Mouse (Mus musculus) adrenal gland (tissue): Measurements from ENCODE around the gene Serpinb8.

ENCODE experiments used
- intact Hi-C: fragments of 180-260 bp; cut with DNase I; formaldehyde crosslinking; loops from one replicate; pipeline ENCODE4 v1.15.1; 2025

Gene Serpinb8

GRCm38 (mm10) chr1:107638459-107638858 is 48.7 kb downstream of the Serpinb8 start:
- intact Hi-C loops, result loop anchor here (10.0 kb wide), 1 partner anchor 1186 kb away; no protein-coding TSS in a partner anchor

DNA sequence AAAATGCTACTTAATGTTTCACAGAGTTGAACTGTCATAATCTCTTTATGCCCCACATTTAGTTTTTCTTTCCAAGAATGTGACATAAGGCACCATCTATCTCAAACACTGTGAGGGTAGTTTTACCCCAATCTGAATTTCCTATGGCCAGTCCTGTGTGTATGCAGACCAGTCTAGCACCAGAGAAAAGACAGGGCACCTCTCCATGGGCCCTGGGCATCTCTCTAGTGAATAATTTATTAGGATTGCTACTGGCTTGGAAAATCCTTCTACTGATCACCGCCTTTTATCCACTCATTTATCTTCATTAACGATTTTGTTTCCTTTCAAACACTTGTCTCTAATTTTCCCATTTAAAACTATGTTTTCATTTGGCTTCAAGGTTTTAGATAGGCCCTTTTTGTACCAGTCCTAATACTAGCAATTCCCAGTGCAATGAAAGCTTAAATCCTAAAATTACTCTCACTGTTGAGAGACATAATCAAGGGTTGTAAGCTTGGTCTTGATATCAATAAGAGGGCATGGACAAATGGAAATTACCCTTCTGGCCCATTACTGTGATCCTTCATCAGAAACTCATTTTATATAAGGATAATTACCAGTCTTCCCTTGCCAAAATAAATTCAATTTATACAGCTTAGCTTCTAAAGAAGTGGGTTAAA is 52.8 kb downstream of the Serpinb8 start:
- intact Hi-C loops, result no loop called here

GRCm38 (mm10) chr1:107645086-107645485 is 55.3 kb downstream of the Serpinb8 start:
- intact Hi-C loops, result no loop called here

DNA sequence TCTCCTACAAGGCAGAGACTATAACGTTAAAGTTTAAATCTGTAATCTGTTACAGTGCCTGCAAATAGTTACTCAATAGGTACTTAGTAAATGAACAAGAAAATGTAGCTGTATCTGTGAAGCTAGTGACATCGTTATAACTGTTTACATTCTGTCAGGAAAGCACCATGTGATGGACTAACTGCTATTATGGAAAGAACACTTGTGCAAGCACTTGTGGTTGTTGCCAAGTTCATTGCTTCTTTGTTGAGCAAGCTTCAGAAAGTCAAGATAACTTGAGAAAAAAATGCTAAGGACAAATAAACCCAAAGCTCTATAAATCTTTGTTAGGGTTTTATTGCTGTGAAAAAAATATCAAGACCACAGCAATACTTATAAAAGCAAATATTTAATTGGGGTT is 67.9 kb downstream of the Serpinb8 start:
- intact Hi-C loops, result no loop called here
